Mouse (Mus musculus) cortical plate, adult 2 months (tissue): ENCODE results near the gene Vps37d.

ENCODE experiments used
- CTCF ChIP-seq: fragments of 200-500 bp; IDR thresholded peaks from 2 replicates; pipeline ENCODE4 v1.5.1; 2011; ENCODE audit warnings: mild to moderate bottlenecking, control low read depth, low read length; ENCODE audit not compliant: insufficient read depth; ENCODE audit errors: extremely low read depth
- POLR2A ChIP-seq: fragments of 200-500 bp; IDR thresholded peaks from 2 replicates; pipeline ENCODE4 v1.6.1; 2011; ENCODE audit warnings: mild to moderate bottlenecking, low read length, control low read depth; ENCODE audit not compliant: insufficient read depth; ENCODE audit errors: extremely low read depth

GRCm38 (mm10) chr5:135120753-135121152, 42.7 kb upstream of the Vps37d start:
- no peak for TF ChIP-seq POLR2A
- TF ChIP-seq CTCF = no peak
